Mouse (Mus musculus) heart, embryonic 11.5 days (tissue): ENCODE results near the gene Rarb. TPM values are rescaled to one million over a fixed set of nuclear protein-coding genes. Genes with fewer than 3 reads are reported as not detected.

Experiments used
- ATAC-seq: fragments of 200-750 bp; cut with Nextera tagmentation; replicated peaks from 2 replicates; pipeline ENCODE4 v1.8.0; 2017; ENCODE audit warnings: moderate library complexity; ENCODE audit not compliant: insufficient number of reproducible peaks, low FRiP score, low TSS enrichment
- H3K27ac ChIP-seq: fragments of 300-500 bp; sonication (generic); 2 replicates; pipeline ENCODE4 v1.5.1; 2014; ENCODE audit warnings: mild to moderate bottlenecking, low read depth, low read length
- H3K27me3 ChIP-seq: fragments of 300-500 bp; sonication (generic); 2 replicates; pipeline ENCODE4 v1.6.1; 2014; ENCODE audit warnings: mild to moderate bottlenecking, low read length, mixed read lengths; ENCODE audit not compliant: control insufficient read depth, insufficient read depth
- H3K36me3 ChIP-seq: fragments of 300-500 bp; sonication (generic); 2 replicates; pipeline ENCODE4 v1.6.1; 2014; ENCODE audit warnings: mild to moderate bottlenecking, low read length, moderate library complexity, mixed read lengths; ENCODE audit not compliant: control insufficient read depth, insufficient read depth
- H3K4me1 ChIP-seq: fragments of 300-500 bp; sonication (generic); 2 replicates; pipeline ENCODE4 v1.6.1; 2014; ENCODE audit warnings: low read length; ENCODE audit not compliant: control insufficient read depth, insufficient read depth
- H3K4me2 ChIP-seq: fragments of 300-500 bp; sonication (generic); 2 replicates; pipeline ENCODE4 v1.6.1; 2014; ENCODE audit warnings: mild to moderate bottlenecking, moderate library complexity
- H3K4me3 ChIP-seq: fragments of 300-500 bp; sonication (generic); 2 replicates; pipeline ENCODE4 v1.5.1; 2014; ENCODE audit warnings: low read depth, low read length
- H3K9ac ChIP-seq: fragments of 300-500 bp; sonication (generic); 2 replicates; pipeline ENCODE4 v1.6.1; 2014; ENCODE audit warnings: mild to moderate bottlenecking, low read depth, low read length, moderate library complexity
- H3K9me3 ChIP-seq: fragments of 300-500 bp; sonication (generic); replicated peaks from 2 replicates; pipeline ENCODE4 v1.6.1; 2016; ENCODE audit warnings: low read length; ENCODE audit not compliant: control insufficient read depth
- whole genome bisulfite sequencing: fragments of 180-500 bp; shearing (Covaris S2); extraction: QIAGEN DNeasy Blood & Tissue Kit; methylation state at CpG from one replicate; pipeline ENCODE4 v1.1.7; 2014; ENCODE audit not compliant: insufficient replicate concordance; 5-methylcytosine and 5-hydroxymethylcytosine counted together
- polyA plus RNA-seq: library from polyadenylated mRNA; unstranded; fragments of >200 nt; fragmentation: Nextera tagmentation; extraction: Ambion mirVana; gene quantifications from 2 replicates; pipeline ENCODE4 v1.2.1, GENCODE M21; 2014

Rarb gene
- polyA plus RNA-seq, 1 experiment from 2014 or later: 18.1 TPM

- no peaks in the 10 kb centered on the region for H3K36me3 ChIP-seq
- no peak overlapping the region for H3K27ac ChIP-seq
- no peak for ATAC-seq
- no peak overlapping the region for H3K9ac ChIP-seq
- H3K27me3 ChIP-seq: no peaks in the 10 kb centered on the region
- H3K9me3 ChIP-seq: no peaks in the 10 kb centered on the region
- H3K4me1 ChIP-seq: no peaks in the 10 kb centered on the region
- 61% methylated on average over 2 of the region's 2 CpGs for WGBS
- no peak overlapping the region for H3K4me2 ChIP-seq
- H3K4me3 ChIP-seq: no peak overlapping the region
Observed at GRCm38 (mm10) chr14:16746982-16747578, 71.9 kb downstream of the Rarb start.

GRCm38 (mm10) chr14:16740982-16741739 lies 77.8 kb downstream of the Rarb start:
- Histone ChIP-seq H3K4me3 (no peak overlapping the region), H3K27me3 (no peaks in the 10 kb centered on the region), H3K27ac (no peak overlapping the region), H3K4me2 (no peak overlapping the region), H3K9me3 (no peaks in the 10 kb centered on the region), H3K4me1 (no peaks in the 10 kb centered on the region), H3K36me3 (no peaks in the 10 kb centered on the region), H3K9ac (no peak overlapping the region)
- WGBS: 69% methylated on average over 13 of the region's 13 CpGs
- ATAC-seq: no peak

GRCm38 (mm10) chr14:16738538-16738937 lies 80.4 kb downstream of the Rarb start:
- ATAC-seq: no peak
- Histone ChIP-seq H3K4me2 (no peak overlapping the region), H3K4me3 (no peak overlapping the region), H3K27me3 (no peaks in the 10 kb centered on the region), H3K27ac (no peak overlapping the region), H3K4me1 (peaks cover 13% of the 10 kb centered on the region), H3K36me3 (no peaks in the 10 kb centered on the region), H3K9ac (no peak overlapping the region), H3K9me3 (no peaks in the 10 kb centered on the region)
- 74% methylated on average over 1 of the region's 1 CpGs for WGBS

GRCm38 (mm10) chr14:16737781-16738180 lies 81.2 kb downstream of the Rarb start:
- Histone ChIP-seq H3K4me3 (no peak overlapping the region), H3K4me1 (peaks cover 13% of the 10 kb centered on the region), H3K9ac (no peak overlapping the region), H3K9me3 (no peaks in the 10 kb centered on the region), H3K27ac (no peak overlapping the region), H3K36me3 (no peaks in the 10 kb centered on the region), H3K27me3 (no peaks in the 10 kb centered on the region), H3K4me2 (no peak overlapping the region)
- ATAC-seq: no peak
- whole genome bisulfite sequencing: 77% methylated on average over 1 of the region's 1 CpGs

GRCm38 (mm10) chr14:16735331-16736012 lies 83.5 kb downstream of the Rarb start:
- Histone ChIP-seq H3K4me3 (no peak overlapping the region), H3K9me3 (no peaks in the 10 kb centered on the region), H3K4me2 (no peak overlapping the region), H3K27me3 (no peaks in the 10 kb centered on the region), H3K4me1 (peaks cover 13% of the 10 kb centered on the region), H3K27ac (no peak overlapping the region), H3K9ac (no peak overlapping the region), H3K36me3 (no peaks in the 10 kb centered on the region)
- 31% methylated on average over 4 of the region's 4 CpGs for WGBS
- ATAC-seq: no peak

- no peak for ATAC-seq
- 45% methylated on average over 9 of the region's 9 CpGs for WGBS
- H3K9me3 ChIP-seq: no peaks in the 10 kb centered on the region
- no peaks in the 10 kb centered on the region for H3K27me3 ChIP-seq
- H3K4me1 ChIP-seq: peaks cover 13% of the 10 kb centered on the region
- H3K27ac ChIP-seq: no peak overlapping the region
- H3K9ac ChIP-seq: no peak overlapping the region
- no peak overlapping the region for H3K4me3 ChIP-seq
- no peak overlapping the region for H3K4me2 ChIP-seq
- H3K36me3 ChIP-seq: no peaks in the 10 kb centered on the region
Observed at GRCm38 (mm10) chr14:16733595-16734298, 85.2 kb downstream of the Rarb start.

GRCm38 (mm10) chr14:16732054-16732453 lies 86.9 kb downstream of the Rarb start:
- Histone ChIP-seq H3K27ac (no peak overlapping the region), H3K4me1 (peaks cover 13% of the 10 kb centered on the region), H3K36me3 (no peaks in the 10 kb centered on the region), H3K4me3 (no peak overlapping the region), H3K27me3 (no peaks in the 10 kb centered on the region), H3K9me3 (no peaks in the 10 kb centered on the region), H3K4me2 (no peak overlapping the region), H3K9ac (no peak overlapping the region)
- ATAC-seq: no peak
- 64% methylated on average over 2 of the region's 2 CpGs for WGBS

- Histone ChIP-seq H3K4me1 (no peaks in the 10 kb centered on the region), H3K4me2 (no peak overlapping the region), H3K36me3 (no peaks in the 10 kb centered on the region), H3K27ac (no peak overlapping the region), H3K4me3 (no peak overlapping the region), H3K9ac (no peak overlapping the region), H3K9me3 (no peaks in the 10 kb centered on the region), H3K27me3 (no peaks in the 10 kb centered on the region)
- 83% methylated on average over 2 of the region's 2 CpGs for WGBS
- no peak for ATAC-seq
Observed at GRCm38 (mm10) chr14:16728175-16728838, 90.6 kb downstream of the Rarb start.
